Mouse (Mus musculus) macrophage (primary cell): ENCODE results near the gene Mfsd4a. TPM values are rescaled to one million over a fixed set of nuclear protein-coding genes. Genes with fewer than 3 reads are reported as not detected.

Experiments
- polyA plus RNA-seq: library from polyadenylated mRNA; stranded (reverse); fragments of 250-400 nt; gene quantifications from 3 replicates; pipeline ENCODE4 v1.2.4, GENCODE M21; 2018; ENCODE audit warnings: inconsistent platforms

The Mfsd4a gene
- polyA plus RNA-seq, 1 experiment from 2014 or later, result 0.13 TPM

Other genes with a start within 250 kb of the Mfsd4a start
- 4.1 to 6.3 TPM (median 5.8 TPM) in 3 replicates for gene Slc41a1, start 240.6 kb downstream of the Mfsd4a start, polyA plus RNA-seq
- 26.8 to 49.2 TPM (median 42.9 TPM) in 3 replicates for gene Rab29, start 200.8 kb downstream of the Mfsd4a start, polyA plus RNA-seq
- gene Nucks1, start 157.5 kb downstream of the Mfsd4a start, polyA plus RNA-seq, result 30.6 to 64.9 TPM (median 34.7 TPM) in 3 replicates
- 0.39 to 2.0 TPM (median 0.70 TPM) in 3 replicates for gene Slc45a3, start 105.1 kb downstream of the Mfsd4a start, polyA plus RNA-seq
- 17.7 to 25.3 TPM (median 23.4 TPM) in 3 replicates for gene Elk4, start 60.5 kb downstream of the Mfsd4a start, polyA plus RNA-seq
- 71.8 to 165 TPM (median 102 TPM) in 3 replicates for gene Cdk18, start 71.6 kb upstream of the Mfsd4a start, polyA plus RNA-seq
- not detected in 3 replicates for gene Lemd1, start 123.4 kb upstream of the Mfsd4a start, polyA plus RNA-seq
- gene AC124108.1, start 123.4 kb upstream of the Mfsd4a start, polyA plus RNA-seq, result not detected in 3 replicates
- gene Gm10188, start 161.7 kb upstream of the Mfsd4a start, polyA plus RNA-seq, result not detected in 3 replicates
- not detected in 3 replicates for gene Klhdc8a, start 230.6 kb upstream of the Mfsd4a start, polyA plus RNA-seq
- 12.2 to 19.5 TPM (median 16.2 TPM) in 3 replicates for gene Nuak2, start 248.1 kb upstream of the Mfsd4a start, polyA plus RNA-seq